Mouse (Mus musculus) heart, embryonic 12.5 days (tissue): ENCODE results near the gene Dnah7a. TPM values are rescaled to one million over a fixed set of nuclear protein-coding genes. Genes with fewer than 3 reads are reported as not detected.
"Not testable (repeated sequence)": the region's sequence is repeated elsewhere in the genome, so short reads cannot be mapped to it uniquely, and the experiment has no call there.

Experiments used
- ATAC-seq: fragments of 200-750 bp; cut with Nextera tagmentation; 2 replicates; pipeline ENCODE4 v1.8.0; 2017; ENCODE audit warnings: moderate TSS enrichment, moderate library complexity; ENCODE audit not compliant: insufficient number of reproducible peaks, low FRiP score
- H3K27ac ChIP-seq: fragments of 300-500 bp; sonication (generic); 2 replicates; pipeline ENCODE4 v1.5.1; 2016; ENCODE audit warnings: mild to moderate bottlenecking, moderate library complexity; ENCODE audit not compliant: poor library complexity, severe bottlenecking
- H3K27me3 ChIP-seq: fragments of 300-500 bp; sonication (generic); replicated peaks from 2 replicates; pipeline ENCODE4 v1.6.1; 2016; ENCODE audit warnings: mild to moderate bottlenecking, moderate library complexity
- H3K36me3 ChIP-seq: fragments of 300-500 bp; sonication (generic); 2 replicates; pipeline ENCODE4 v1.6.1; 2016; ENCODE audit warnings: mild to moderate bottlenecking, moderate library complexity
- H3K4me1 ChIP-seq: fragments of 300-500 bp; sonication (generic); replicated peaks from 2 replicates; pipeline ENCODE4 v1.6.1; 2016; ENCODE audit warnings: mild to moderate bottlenecking
- H3K4me2 ChIP-seq: fragments of 300-500 bp; sonication (generic); 2 replicates; pipeline ENCODE4 v1.6.1; 2016; ENCODE audit warnings: mild to moderate bottlenecking, moderate library complexity
- H3K4me3 ChIP-seq: fragments of 300-500 bp; sonication (generic); 2 replicates; pipeline ENCODE4 v1.5.1; 2016; ENCODE audit warnings: mild to moderate bottlenecking
- H3K9ac ChIP-seq: fragments of 300-500 bp; sonication (generic); 2 replicates; pipeline ENCODE4 v1.6.1; 2016; ENCODE audit warnings: mild to moderate bottlenecking, moderate library complexity
- H3K9me3 ChIP-seq: fragments of 300-500 bp; sonication (generic); replicated peaks from 2 replicates; pipeline ENCODE4 v1.6.1; 2016; ENCODE audit warnings: mild to moderate bottlenecking, moderate library complexity
- WGBS: fragments of 180-500 bp; shearing (Covaris S2); methylation state at CpG from one replicate; pipeline ENCODE4 v1.1.7; 2016; 5-methylcytosine and 5-hydroxymethylcytosine counted together
- polyA plus RNA-seq: library from polyadenylated mRNA; unstranded; fragments of >200 nt; fragmentation: Nextera tagmentation; extraction: Ambion mirVana; gene quantifications from 2 replicates; pipeline ENCODE4 v1.2.1, GENCODE M21; 2016

Gene Dnah7a
- polyA plus RNA-seq, 1 experiment from 2014 or later: 1.8 TPM

DNA sequence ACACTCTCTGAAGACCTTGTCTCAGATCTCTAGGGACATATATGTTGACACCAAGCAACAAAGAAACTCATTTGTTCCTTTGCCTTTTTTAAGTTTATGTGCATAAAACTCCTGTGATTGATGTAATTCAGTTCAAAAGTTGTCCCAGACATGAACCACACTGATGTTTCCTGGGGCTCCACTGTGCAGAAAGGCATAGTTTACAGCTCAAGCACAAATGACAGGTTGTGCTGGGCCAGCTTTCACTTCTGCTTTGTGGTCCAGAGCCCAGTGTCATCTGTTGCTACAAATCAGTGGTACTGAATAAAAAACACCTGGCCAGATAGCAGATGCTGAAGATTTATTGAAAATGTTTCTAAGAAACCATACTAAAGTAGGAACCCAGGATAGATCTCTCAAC is 42.3 kb downstream of the Dnah7a start:
- H3K36me3 ChIP-seq, ATAC-seq, H3K4me3 ChIP-seq, H3K27me3 ChIP-seq, H3K9me3 ChIP-seq, H3K9ac ChIP-seq, H3K27ac ChIP-seq, H3K4me1 ChIP-seq, H3K4me2 ChIP-seq: not testable (repeated sequence)

GRCm38 (mm10) chr1:53639865-53640794 is 66.5 kb downstream of the Dnah7a start:
- no peak for ATAC-seq
- no peaks in the 10 kb centered on the region for H3K4me1 ChIP-seq
- 38% methylated on average over 8 of the region's 8 CpGs for WGBS

GRCm38 (mm10) chr1:53635641-53636040 is 70.9 kb downstream of the Dnah7a start:
- not testable (repeated sequence) for H3K4me3 ChIP-seq, H3K9ac ChIP-seq, H3K4me1 ChIP-seq, H3K27me3 ChIP-seq, H3K4me2 ChIP-seq, ATAC-seq, H3K27ac ChIP-seq, H3K9me3 ChIP-seq, H3K36me3 ChIP-seq
- WGBS: 64% methylated on average over 2 of the region's 2 CpGs

More at GRCm38 (mm10) chr1:53639865-53640794, 66.5 kb downstream of the Dnah7a start:
- Histone ChIP-seq H3K4me2 (no peak overlapping the region), H3K27me3 (no peaks in the 10 kb centered on the region), H3K9ac (no peak overlapping the region), H3K9me3 (no peaks in the 10 kb centered on the region), H3K36me3 (no peaks in the 10 kb centered on the region), H3K4me3 (no peak overlapping the region), H3K27ac (no peak overlapping the region)

- ATAC-seq, H3K4me2 ChIP-seq, H3K9me3 ChIP-seq, H3K4me3 ChIP-seq, H3K4me1 ChIP-seq, H3K36me3 ChIP-seq, H3K9ac ChIP-seq, H3K27me3 ChIP-seq, H3K27ac ChIP-seq: not testable (repeated sequence)
These were observed 74.5 kb downstream of the Dnah7a start for GRCm38 (mm10) chr1:53632040-53632439.

DNA sequence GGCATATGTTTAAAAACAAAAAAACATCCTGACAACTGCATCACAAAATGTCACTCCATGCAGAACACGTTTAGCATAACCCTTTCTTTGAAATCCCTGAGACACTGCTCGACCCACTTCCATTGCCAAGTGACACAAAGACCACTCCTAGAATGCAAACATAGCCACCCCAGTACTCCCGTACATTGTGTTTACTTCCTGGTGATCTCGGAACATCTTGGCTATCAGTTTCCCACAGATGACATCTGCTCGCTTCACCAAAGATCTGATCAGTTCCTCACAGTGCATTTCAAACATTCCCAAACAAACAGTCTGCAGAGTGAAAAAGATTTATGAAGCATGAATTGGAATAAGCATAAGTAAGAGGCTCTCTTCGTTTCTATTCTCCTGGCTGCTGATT is 76.6 kb downstream of the Dnah7a start:
- WGBS: 41% methylated on average over 6 of the region's 6 CpGs
- no peak for ATAC-seq

GRCm38 (mm10) chr1:53613486-53613885 is 93.1 kb downstream of the Dnah7a start:
- peaks cover 6% of the 10 kb centered on the region; the same call in 1 of the 2 replicates for H3K36me3 ChIP-seq
- H3K4me1 ChIP-seq: no peaks in the 10 kb centered on the region
- ATAC-seq: no peak
- 88% methylated on average over 16 of the region's 16 CpGs for WGBS
- H3K9me3 ChIP-seq: peaks cover 11% of the 10 kb centered on the region
- no peaks in the 10 kb centered on the region for H3K27me3 ChIP-seq
- no peak overlapping the region for H3K4me3 ChIP-seq
- H3K9ac ChIP-seq: no peak overlapping the region
- no peak overlapping the region for H3K4me2 ChIP-seq
- H3K27ac ChIP-seq: no peak overlapping the region

More for the DNA sequence above, 76.6 kb downstream of the Dnah7a start:
- H3K4me3 ChIP-seq: no peak overlapping the region
- H3K36me3 ChIP-seq: no peaks in the 10 kb centered on the region
- no peaks in the 10 kb centered on the region for H3K27me3 ChIP-seq
- H3K9me3 ChIP-seq: no peaks in the 10 kb centered on the region
- no peaks in the 10 kb centered on the region for H3K4me1 ChIP-seq
- no peak overlapping the region for H3K4me2 ChIP-seq
- H3K9ac ChIP-seq: no peak overlapping the region
- no peak overlapping the region for H3K27ac ChIP-seq

DNA sequence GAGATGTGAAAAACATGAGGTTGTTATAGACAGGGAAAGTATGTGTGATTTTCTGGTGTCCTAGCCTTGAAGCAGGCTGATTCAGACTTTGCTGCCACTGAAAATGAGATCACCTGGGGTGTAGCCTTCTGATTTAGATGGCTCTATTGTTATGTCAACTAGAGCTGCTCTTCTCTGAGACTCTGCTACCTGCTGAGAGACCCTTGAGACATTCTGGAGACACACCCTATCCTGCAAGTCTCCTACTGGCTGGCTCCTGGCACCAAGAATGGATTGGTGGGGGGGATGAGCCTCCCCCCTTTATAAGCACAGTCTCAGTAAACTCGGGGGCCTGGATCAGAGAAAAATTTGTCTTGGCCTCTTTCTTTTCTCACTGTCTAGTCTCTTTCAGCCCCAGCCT is 125.3 kb downstream of the Dnah7a start:
- H3K4me1 ChIP-seq, H3K27me3 ChIP-seq, H3K4me3 ChIP-seq, H3K4me2 ChIP-seq, H3K36me3 ChIP-seq, H3K9ac ChIP-seq, H3K9me3 ChIP-seq, ATAC-seq, H3K27ac ChIP-seq: not testable (repeated sequence)
- 13% methylated on average over 1 of the region's 1 CpGs for WGBS

- H3K36me3 ChIP-seq, H3K9me3 ChIP-seq, H3K27ac ChIP-seq, H3K9ac ChIP-seq, ATAC-seq, H3K4me3 ChIP-seq, H3K4me1 ChIP-seq, H3K4me2 ChIP-seq, H3K27me3 ChIP-seq: not testable (repeated sequence)
- WGBS: 90% methylated on average over 3 of the region's 3 CpGs
These were observed 148.7 kb downstream of the Dnah7a start for GRCm38 (mm10) chr1:53557918-53558317.

GRCm38 (mm10) chr1:53547018-53547417 is 159.6 kb downstream of the Dnah7a start:
- not testable (repeated sequence) for H3K36me3 ChIP-seq, H3K9ac ChIP-seq, H3K4me3 ChIP-seq, H3K4me2 ChIP-seq, ATAC-seq, H3K4me1 ChIP-seq, H3K9me3 ChIP-seq, H3K27me3 ChIP-seq, H3K27ac ChIP-seq
- WGBS: 91% methylated on average over 10 of the region's 10 CpGs

DNA sequence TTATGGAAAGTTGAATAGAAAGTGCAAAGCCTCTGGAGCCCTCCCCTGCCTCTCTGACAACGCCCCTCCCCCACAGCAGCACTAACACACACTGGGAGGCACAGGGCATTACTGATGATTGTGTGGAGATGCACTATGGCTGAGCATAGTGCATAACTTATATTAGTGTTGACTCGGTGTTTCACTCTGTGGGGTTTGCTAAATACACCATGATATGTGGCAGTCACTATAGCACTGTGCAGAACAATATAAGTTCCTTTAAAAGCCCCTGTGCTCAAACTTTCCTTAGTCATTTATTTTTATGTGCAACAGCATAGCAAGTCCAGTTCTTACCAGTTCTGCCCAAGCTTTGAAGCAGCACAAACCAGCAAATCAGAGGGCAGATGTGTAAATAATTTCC is 168.2 kb downstream of the Dnah7a start:
- H3K9me3 ChIP-seq, H3K9ac ChIP-seq, H3K4me2 ChIP-seq, H3K4me3 ChIP-seq, ATAC-seq, H3K4me1 ChIP-seq, H3K27me3 ChIP-seq, H3K36me3 ChIP-seq, H3K27ac ChIP-seq: not testable (repeated sequence)
- WGBS: 48% methylated on average over 2 of the region's 2 CpGs

- not testable (repeated sequence) for H3K27ac ChIP-seq, H3K9me3 ChIP-seq, H3K4me3 ChIP-seq, H3K36me3 ChIP-seq, H3K4me1 ChIP-seq, H3K9ac ChIP-seq, H3K27me3 ChIP-seq, H3K4me2 ChIP-seq, ATAC-seq
- WGBS: 60% methylated on average over 1 of the region's 1 CpGs
These were observed 171.8 kb downstream of the Dnah7a start for GRCm38 (mm10) chr1:53534826-53535225.

GRCm38 (mm10) chr1:53526021-53526420 is 180.6 kb downstream of the Dnah7a start:
- H3K4me2 ChIP-seq, ATAC-seq, H3K4me3 ChIP-seq, H3K36me3 ChIP-seq, H3K4me1 ChIP-seq, H3K27ac ChIP-seq, H3K27me3 ChIP-seq, H3K9me3 ChIP-seq, H3K9ac ChIP-seq: not testable (repeated sequence)
- WGBS: 75% methylated on average over 2 of the region's 2 CpGs
